Mouse (Mus musculus) 3134 (cell line): ENCODE data around the gene Tbc1d4.
"Not testable (repeated sequence)": the region's sequence is repeated elsewhere in the genome, so short reads cannot be mapped to it uniquely, and the experiment has no call there.

Source experiments
- DNase-seq: peaks from one replicate; pipeline ENCODE4 v3.0.0-alpha.2; 2011; ENCODE audit warnings: low spot score; ENCODE audit not compliant: insufficient read length; ENCODE audit errors: extremely low read depth

The Tbc1d4 gene

DNA sequence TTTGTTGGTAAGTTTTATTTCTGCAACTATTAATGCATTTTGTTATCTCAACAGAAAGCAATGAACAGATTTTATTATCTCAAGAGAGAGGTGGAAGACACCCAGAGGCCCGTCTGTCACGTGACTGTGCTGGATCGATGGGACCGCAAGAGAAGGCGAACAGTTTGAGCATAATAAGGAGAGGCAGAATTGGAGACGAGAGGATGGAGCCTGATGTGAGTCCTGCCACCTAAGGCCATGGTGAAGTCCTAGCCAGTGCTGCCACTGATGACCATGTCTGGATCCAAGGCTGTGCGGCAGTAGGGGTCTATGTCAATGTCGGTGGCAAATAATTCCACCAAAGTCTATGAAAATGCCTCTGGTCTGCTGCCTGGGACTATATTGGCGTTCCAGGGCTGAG, 12.3 kb downstream of the Tbc1d4 start:
- DNase-seq: no peak

DNA sequence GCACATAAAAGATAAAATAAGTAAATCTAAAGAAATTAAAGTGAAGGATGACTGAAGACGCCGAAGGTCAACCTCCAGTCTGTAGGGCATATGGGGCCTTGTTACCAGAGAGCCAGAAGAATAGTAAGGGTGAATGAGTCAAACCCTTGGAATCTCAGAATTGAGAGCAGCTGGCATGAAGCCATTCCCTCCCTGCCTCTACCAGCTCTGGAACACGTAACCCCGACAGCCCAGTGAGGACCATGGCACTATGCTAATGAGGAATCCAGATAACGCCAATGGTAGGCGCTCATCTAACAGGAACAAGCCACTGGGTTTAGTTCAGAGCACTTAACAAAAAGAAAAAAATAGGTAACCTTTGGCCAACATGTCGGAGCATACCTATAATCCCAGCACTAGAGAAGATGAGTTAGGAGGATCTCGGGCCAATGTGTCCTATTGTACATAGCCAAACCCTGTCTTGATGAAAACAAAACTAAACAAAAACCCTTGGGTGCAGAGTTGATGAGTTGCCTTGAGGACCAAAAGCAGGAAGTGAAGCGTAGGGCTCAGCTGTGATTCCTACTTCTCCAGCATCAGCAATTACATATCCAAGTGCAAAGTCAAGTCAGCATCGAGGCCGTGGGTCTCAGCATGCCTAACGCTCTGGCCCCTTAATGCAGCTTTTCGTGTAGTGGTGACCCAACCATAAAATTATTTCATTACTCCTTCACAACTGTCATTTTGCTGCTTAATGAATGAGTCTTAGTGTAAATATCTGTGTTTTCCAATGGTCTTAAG, 13.5 kb downstream of the Tbc1d4 start:
- DNase-seq: peak; percentile 36

DNA sequence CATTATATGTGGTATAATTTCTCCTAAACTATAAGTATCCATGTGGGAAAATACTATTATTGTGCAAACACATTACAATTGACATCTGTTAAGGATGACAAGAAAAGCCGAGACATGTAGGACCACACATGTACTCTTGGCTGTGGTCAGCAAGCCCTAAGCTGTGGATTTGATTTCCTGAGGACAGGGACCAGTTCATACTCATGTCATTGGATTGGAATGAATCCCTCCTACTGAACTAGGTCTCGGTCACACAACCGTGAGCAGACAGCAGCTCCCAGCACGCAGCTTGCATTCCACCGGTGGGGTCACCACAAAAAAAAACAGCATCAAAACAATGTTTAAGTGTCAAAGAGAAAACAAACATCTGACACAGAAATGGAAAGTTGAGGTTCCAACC, 15.0 kb downstream of the Tbc1d4 start:
- no peak for DNase-seq

DNA sequence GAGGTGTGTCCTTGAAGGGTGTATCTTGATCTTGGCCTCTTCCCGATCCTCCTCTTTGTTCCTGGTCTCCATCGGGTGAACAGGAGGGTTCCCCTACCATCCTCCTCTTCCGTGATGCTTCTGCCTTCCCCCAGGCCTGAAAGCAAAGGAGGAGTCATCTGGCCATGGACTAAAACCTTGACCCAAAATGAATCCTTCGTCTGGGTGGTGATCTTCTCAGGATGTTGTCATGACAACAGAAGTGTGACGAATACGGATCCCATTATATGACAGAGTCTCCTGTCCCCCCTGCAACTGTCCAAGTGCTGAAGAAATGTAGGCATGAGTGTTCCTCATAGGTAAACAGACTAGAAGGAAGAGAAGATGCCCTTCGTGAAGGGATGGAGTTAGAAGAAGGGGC, 15.7 kb downstream of the Tbc1d4 start:
- DNase-seq: no peak

DNA sequence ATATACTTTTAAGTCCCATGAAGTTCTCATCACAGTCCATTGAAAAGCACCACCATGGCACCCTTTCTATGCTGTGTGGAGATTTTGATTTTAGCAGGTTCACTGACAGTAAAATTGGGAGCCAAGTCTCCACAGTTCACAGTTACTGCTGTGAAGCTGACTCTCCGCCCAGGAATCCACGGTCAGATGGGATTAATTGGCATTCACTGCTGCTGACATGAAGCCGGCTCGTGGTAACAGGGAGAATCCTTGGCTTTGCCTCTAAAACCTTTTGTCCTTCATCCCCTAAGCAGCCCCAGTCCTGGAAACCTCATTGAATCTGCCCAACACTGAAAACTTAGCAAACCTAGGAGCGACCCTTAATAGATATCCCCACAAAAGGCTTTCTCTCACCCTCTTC, 17.9 kb downstream of the Tbc1d4 start:
- no peak for DNase-seq

DNA sequence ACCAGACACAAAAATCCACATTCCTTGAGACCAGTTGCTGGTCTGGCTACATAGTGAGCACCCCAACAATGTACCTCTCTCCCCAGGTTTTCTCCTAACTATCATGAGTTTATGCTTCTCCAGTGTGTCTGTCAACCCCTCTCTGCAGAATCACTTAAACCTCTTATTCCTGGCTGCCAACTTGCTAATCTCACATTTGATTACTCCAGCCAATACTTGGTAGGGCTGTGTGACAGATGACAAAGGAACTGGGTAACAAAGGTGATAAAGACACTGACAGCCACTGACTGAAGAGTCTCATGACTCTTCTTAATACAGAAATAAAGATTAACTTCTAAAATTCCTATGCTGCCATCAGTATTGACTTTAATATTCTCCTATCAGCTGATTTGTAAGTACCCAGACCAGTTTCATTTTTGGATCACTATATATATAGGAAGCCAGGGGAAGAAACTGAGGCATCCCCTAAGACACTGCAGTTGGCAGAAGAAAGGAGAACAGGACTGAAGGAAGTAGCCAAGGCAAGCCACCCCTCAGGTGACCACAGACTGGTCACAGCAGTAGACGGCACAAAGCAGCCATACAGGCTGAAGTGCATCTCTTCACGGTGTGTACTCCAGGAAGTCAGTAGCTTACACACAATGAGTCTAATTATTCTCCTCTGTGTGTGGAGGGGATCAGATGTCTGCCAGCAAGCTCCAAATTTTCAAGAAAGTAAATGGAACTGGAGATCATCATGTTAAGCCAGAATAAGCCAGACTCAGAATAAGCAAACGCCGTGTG, 20.6 kb downstream of the Tbc1d4 start:
- not testable (repeated sequence) for DNase-seq

DNA sequence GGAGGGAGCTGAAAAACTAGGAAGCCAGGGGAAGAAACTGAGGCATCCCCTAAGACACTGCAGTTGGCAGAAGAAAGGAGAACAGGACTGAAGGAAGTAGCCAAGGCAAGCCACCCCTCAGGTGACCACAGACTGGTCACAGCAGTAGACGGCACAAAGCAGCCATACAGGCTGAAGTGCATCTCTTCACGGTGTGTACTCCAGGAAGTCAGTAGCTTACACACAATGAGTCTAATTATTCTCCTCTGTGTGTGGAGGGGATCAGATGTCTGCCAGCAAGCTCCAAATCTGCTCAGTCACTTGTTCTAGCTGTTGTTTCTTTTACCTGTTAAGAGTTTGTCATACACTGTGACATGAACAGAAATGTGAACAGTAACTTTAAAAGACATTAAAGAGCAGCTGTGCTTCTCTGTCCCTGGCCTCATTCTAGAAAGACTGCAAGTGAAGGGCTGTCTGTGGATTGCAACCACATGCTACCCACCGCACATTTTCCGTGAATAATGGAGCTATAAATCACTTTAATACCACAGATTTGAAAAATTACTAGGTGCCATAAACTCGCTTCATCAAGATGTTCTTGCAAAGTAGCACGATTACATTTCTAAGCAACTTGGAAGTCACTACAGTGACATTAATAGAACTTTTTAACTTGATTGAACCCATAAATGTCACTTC, 21.5 kb downstream of the Tbc1d4 start:
- not testable (repeated sequence) for DNase-seq

DNA sequence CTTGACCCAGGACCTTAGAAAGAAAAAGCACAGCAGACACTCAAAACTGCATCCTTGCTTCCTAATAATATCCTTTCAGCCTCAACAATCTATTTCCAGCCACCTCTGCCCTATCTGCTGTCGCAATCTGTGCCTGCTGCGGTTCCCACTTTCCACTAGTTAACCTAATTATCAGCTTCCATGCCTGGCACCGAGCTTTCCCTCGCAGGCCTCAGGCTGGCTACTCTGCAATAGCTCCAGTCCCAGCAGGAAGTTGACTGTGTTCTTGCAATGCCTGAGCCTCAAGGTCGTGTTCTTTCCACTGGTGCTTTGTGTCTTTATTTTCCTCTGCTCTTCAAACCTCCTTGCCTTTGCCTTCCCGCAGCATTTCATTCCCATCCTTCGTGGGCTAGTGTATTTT, 22.9 kb downstream of the Tbc1d4 start:
- DNase-seq: no peak

DNA sequence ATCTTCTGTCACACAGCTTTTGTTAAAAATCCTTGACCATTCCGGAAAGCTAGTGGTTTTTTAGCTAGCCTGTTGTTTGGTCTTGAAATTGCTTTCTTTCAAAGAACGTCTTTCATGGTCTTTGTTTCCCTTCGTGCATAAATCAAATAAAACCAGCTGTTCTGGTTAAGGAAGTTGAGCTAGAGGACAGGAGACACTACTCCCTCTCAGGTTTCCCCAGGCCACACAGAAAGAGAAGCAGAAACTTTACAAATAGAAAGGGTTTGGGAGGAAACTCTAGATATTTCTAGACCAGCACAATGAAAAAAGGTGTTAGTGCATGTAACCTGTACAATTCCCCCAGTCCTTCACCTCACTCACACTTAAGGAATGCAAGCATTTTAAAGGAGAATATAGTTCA, 33.3 kb downstream of the Tbc1d4 start:
- no peak for DNase-seq

DNA sequence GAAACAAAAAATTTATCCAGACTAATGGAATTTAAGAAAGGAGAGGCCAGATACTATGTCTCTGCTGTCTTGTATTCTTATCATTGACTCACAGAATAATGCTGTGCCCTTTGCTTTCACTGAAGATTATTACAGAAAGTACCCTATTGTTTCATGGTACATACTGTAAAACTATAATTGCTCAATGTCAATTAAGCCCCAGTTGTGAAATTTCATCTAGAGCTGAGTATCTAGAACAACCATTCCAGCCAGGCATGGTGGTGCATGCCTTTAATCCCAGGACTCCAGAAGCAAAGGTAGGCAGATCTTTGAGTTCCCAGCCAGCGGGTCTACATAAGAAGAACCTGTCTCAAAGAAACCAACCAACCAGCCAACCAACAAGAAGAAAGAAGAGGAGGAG, 34.5 kb downstream of the Tbc1d4 start:
- DNase-seq: no peak

DNA sequence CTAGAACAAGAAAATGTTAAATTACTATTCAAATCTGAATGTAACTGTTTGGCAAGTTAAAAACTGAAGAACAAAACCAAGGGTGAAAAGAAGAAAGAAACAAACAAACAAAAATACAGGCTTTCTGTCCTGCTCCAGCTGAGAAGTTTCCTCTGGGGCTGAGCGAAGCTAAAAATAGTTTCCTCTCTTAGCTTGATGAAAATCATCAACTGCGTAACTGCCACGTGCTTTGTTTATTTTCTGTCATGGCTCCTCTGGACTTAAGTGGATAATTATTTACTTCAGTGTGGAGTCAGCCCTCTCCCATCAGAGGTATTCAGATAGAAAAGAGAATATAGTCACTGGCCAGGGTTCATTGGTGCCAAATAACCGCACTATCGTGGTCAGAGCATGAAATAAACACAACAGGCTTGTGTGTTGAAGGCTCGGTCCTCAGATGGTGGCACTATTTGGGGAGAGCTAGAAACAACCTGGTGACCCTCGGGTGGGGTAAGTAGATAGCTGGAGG, 35.8 kb downstream of the Tbc1d4 start:
- DNase-seq: no peak

DNA sequence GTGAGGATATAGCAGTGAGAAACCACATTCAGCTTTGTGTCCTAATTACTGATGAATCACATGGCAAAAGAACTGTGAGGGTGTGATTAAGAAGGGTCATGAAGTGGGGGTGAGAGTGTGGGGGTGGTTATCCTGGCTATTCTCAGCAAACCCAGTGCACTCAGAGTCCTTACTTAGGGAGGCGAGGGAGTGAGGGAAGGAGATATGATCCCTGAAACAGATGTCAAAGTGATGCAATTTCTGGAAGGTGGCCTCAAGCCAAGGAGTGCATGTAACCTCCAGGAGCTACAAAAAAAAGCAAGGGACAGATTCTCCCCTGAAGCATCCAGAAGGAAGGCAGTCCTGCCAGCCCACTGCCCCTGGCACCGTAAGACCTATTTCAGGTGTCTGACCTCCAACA, 40.2 kb downstream of the Tbc1d4 start:
- DNase-seq: peak; percentile 10

DNA sequence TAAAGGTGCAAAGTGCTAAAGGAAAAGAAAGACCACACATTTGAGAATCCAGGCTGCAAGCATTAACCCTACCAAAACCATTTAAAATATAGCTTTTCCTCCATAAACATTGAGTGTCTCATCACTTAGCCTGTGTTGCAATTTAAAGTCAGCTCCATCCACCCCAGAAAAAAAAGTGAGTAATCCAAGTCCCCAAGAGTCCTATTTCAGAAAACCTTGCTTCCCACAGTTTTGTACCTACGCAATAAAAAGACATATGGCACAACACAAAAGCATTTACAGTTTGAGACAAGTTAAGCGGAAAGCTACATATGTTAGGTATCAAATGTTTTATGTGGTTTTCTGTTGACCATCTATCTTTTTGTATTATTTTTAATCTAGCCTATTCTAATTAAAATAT, 42.3 kb downstream of the Tbc1d4 start:
- DNase-seq: no peak

DNA sequence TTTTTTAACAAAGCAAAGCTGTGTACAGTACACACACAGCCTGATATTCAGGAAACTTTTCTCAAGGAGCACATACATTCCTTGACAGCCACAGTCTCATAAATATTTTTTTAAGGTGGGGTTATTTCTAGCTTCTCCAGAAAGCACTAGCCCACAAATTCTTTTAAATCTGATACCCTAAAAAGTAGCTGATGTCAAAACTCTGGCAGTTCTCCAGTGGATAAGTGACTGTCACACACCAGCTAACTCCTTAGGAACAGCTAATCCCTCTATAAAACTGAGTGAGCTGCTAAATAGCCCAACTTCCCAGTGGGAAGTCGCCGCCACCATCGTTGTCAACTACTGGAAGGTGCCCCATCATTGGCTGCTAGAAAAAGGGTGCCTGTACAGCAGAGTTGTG, 43.3 kb downstream of the Tbc1d4 start:
- DNase-seq: no peak

DNA sequence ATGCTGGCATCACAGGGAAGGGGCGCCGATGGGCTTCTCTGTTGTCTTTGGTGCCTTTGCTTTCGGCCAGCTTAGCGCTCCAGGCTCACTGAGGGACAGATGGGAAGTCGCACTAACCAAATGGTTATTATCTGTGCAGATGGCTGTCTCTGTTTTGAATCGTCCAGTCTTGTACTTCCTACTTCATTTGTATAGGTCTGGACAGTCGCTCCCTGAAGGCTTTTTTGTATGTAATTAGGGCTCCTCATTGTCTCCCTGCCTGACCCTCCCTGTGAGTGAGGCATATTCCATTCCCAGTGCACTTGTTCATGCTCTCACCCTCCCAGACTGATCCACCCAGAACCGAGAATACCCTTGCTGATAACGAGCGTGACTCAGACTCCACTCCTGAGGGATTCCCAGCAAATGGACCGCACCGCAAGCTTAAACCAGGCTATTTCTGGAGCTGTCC, 47.7 kb downstream of the Tbc1d4 start:
- DNase-seq: no peak

DNA sequence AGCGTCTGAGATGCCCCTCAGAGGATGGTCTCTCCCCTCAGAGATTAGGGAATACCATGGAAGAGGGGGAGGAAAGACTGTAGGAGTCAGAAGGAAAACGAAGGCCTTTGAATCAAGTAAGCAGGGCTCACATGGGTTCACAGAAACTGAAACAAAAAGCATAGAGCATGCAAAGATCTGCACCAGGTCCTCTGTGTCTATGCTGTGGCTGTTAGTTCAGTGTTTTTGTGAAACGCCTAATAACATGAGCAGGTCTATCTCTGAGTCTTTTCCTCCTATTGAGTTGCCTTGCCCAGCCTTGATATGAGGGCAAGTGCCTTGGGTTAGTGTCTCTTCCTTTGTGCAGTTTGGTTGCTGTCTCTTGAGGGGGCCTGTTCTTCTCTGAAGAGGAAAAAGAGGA, 49.5 kb downstream of the Tbc1d4 start:
- DNase-seq: no peak

DNA sequence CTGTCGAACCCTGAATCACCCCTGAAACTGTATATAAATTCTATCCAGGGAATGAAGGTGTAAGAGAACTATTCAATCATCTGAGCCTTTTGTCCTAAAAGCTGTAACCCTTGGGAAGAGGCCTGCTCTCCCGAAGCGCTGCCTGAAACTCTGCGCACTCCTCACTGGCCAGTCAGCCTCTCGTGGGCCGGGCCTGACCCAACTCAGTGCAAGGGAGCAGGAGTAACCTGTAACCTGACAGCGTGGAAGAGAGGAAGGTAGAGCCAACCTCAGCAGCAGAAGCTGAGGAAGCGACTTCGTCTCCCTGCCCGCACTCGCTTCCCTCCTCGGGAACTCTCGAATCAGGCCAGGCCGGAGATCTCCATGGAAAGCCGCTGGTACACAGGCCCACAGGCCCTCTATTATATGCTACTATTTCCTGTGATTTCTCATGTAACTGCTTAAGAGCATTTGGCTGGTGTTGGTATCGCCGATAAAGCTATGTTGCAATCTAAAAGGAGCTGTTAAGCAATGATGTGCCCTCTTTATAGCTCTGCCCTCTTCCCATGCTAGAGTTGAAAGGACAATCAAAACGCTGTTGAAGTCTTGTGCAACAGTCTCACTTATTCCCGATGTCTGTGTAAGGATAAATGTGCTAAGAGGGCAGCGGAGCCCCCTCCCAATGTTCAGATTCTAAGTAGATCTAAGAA, 60.0 kb downstream of the Tbc1d4 start:
- DNase-seq: no peak

DNA sequence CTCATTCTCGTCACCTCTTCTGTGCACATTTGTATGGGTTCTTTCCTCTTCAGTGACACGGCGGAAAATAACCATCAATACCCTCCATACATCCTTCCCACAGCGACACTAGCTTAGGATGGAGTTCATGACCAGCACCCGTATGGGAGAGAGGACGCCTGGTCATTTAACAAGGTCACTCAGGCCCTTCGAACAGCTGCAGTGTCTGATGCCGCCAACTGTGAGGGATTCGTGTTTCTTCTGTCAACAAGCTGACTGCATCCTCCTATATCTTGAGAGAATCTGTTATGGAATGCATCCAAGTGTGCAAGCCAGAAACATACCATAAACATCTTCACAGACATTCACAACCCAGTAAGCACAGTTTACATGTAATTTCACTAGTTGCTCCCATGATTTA, 67.1 kb downstream of the Tbc1d4 start:
- no peak for DNase-seq

DNA sequence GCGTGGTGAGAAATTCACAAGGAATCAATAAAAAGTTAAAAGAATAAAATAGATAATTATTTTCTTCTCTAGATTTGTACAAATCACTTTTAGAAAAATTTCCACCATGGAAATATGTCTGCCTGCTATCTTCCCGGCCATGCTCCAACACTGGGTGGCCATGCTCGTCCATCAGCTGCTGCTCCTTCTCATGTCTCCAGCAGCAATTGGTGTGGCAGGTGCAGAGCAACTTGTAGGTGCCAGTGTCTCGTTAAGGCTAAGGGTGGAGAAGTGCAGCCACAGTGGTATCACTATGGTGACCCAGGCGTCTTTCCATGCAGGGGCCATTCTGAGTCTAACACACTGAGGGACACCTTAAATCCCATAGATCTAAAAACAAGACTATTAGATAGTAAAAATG, 67.8 kb downstream of the Tbc1d4 start:
- no peak for DNase-seq

DNA sequence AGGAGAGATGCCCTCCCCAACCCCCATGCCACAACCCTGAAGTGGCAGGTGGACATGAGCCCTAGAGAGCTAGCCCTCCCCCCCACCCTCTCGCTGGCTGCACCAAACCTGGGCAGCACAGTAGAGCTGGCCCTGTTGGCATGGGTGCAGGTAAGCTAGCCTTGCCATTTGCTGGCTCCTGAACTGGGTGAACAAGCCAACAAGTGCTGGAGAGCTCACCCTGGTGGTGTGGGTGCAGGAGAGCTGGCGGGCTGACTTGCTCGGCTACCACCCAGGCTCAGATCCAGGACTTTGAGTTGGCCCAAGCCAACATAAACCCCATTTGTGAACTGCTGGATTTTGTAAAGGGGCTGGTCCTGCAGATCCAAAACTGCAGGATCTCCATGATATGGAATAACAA, 68.5 kb downstream of the Tbc1d4 start:
- DNase-seq: no peak

DNA sequence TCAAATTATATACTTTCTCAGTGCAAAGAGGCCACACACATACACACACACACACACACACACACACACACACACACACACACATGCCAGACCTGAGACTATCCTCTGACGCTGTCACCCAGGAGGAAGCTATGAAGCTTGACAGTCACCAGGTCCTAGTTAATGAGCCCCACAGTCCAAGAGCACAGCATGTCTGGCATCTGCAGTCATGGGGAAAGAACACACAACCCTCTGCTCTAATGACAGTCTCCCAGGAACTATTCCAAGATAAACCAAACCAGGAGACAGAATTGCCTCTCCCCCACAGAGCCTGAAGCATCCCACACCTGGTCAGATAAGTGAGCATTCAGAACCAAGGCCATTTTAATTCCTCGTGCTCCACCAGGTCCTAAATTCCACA, 71.1 kb downstream of the Tbc1d4 start:
- DNase-seq: no peak
